Mouse (Mus musculus) c-Kit-negative CD71-positive TER-119-positive erythroid progenitor cells, embryonic 14.5 days (primary cell): ENCODE measurements at regions not wholly inside any gene's neighbourhood (a gene's known extent, or its start where the extent isn't known, plus 50 kb on each side); places are given as distances from the start of the nearest gene placed in this dataset.

ENCODE experiments used
- DNase-seq: peaks from one replicate; pipeline ENCODE4 v3.0.0-alpha.2; 2013; ENCODE audit warnings: low read depth, low spot score

- no peak for DNase-seq
Measured at GRCm38 (mm10) chr6:103312149-103312548, 198.2 kb upstream of the Chl1 start.

GRCm38 (mm10) chr6:103312935-103313334 is 197.5 kb upstream of the Chl1 start:
- DNase-seq, result no peak

GRCm38 (mm10) chr6:103318081-103318480 is 192.3 kb upstream of the Chl1 start:
- DNase-seq, result no peak

DNA sequence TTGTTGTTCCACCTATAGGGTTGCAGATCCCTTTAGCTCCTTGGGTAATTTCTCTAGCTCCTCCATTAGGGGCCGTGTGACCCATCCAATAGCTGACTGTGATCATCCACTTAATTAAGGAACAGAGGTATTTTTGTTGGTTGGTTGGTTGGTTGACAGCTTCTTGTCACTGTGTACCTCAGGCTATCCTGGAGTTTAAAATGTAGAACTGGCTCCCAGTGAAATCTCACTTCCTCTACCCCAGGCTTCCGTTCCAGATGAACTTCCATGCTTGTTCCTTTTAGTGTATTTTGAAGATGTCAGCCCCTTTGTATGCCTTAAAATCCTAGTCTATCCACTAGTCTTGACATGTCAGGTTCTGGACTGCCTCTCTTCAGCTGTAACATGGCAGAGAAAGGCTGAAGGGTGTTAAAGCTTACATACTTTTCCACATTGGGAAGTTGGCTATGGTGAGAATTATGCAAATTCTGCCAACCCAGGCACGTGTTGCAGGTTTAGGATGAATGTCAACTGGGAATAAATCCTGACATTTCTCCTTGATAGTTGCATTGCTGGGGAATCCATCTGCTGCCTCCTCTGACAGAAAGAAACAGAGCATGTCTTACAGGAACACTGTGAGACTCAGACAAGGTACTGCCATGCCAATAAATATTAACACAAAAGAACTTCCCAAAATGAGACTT is 191.6 kb upstream of the Chl1 start:
- DNase-seq, result no peak

- no peak for DNase-seq
Measured at GRCm38 (mm10) chr6:103319964-103320363, 190.4 kb upstream of the Chl1 start.

- DNase-seq, result no peak
Measured at GRCm38 (mm10) chr6:103320550-103320949, 189.8 kb upstream of the Chl1 start.

GRCm38 (mm10) chr6:103321058-103321457 is 189.3 kb upstream of the Chl1 start:
- no peak for DNase-seq

GRCm38 (mm10) chr6:103322442-103322841 is 187.9 kb upstream of the Chl1 start:
- no peak for DNase-seq

GRCm38 (mm10) chr6:103335683-103336082 is 174.7 kb upstream of the Chl1 start:
- no peak for DNase-seq

DNA sequence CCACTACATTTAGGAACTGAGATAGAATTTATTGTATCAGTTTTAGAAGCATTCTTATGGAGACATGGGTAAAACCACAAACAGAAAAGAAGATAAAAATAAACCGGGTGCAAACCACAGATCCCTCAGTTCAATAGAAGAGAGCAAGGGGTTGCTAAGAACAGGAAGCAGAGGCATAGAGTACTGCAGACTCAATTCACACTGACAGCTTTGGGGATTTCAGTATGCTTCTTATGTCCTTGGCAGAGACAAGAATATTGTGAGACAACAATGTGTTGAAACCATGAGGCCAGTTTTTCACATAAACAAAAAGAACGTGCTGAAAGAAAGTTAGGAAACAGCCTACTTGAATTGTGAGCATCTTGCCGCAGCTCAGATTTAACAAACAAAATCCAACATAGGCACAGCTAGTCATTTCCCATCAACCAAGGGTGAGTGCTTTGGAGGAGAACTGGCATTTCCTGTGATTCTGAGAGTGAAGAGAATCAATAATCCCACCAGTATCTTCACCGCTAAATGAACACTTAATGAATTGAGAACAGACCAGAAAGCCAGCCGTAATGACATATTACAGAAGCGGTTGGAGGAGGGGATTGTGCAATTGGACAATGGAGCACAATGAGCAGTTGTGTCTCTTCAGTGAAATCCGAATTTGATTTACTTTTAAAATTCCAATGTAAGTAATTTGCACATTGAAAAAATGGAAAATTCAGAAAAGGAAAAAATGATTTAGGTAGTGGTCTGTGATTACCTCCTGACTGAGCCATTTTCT is 170.2 kb upstream of the Chl1 start:
- DNase-seq, result no peak

- DNase-seq, result no peak
Measured at GRCm38 (mm10) chr6:103343515-103343914, 166.9 kb upstream of the Chl1 start.

GRCm38 (mm10) chr6:103344413-103344812 is 166.0 kb upstream of the Chl1 start:
- DNase-seq, result no peak

DNA sequence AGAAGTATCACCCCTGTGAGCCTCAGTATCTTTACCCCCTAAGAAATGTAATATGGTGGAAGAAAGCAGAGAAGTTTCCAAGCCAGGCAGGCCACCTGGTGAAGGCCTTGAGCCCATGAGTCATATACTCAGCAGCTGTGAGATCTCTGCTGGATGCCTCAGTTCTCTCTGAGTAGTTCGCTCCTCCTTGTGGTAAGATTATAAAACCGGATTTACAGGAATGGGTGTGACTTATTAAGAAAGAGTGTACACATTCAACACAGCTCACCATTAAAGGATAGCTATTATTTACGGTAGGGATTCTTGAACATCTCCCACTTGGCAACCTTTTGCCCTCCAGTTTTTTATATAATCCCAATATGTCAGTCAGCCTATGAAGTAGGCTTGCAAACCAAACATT is 165.2 kb upstream of the Chl1 start:
- DNase-seq, result no peak

DNA sequence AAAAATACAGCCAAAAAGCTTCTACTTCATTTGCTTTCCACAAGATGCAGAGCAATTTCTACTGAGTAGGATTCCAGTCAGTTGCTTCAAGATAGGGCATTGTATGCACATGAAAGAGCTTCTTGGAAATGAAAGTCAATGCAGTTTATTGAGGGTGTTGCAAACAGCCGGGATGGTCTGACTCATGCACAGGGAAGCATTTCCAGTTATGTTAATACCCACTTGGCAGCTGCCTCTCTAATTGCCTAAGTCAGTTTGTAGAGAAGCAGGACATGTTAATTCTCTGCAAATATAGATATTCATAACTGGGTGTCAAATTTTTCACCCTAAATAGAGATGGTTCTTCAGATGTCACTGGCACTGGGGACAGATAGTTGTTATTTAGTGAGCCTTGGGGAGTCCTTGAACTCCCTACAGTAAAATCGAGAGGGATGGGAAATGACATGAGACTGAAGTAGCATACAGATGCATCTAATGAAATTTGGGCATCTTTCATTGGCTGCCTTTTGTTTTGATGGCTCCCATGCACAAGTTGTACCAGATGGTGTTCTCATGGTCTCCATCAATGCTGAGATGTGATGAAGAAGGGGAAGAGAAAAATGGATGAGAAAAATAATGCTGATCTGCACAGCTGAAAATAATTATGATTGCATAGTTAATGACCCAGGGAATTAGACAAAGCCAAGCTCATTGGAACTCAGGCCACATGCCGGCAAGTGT is 157.8 kb upstream of the Chl1 start:
- no peak for DNase-seq

DNA sequence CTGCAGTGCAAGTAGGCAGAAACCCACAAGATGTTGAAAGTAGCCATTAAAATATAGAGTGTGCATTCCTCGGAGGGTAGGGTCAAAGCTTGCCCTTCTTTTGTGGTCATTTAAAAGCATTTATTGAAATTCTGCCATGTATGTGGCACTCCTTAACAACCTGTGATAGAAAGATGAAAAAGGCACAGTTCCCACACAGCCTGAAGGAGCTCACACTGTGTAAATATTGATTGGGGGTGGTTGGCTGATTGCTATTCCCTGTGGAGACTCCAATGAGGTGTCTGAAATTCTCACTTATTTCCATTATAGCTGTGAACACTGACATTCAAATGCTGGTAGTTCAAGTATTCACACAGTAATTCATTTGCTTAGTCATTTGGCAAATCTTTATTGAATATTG is 157.0 kb upstream of the Chl1 start:
- DNase-seq, result no peak

DNA sequence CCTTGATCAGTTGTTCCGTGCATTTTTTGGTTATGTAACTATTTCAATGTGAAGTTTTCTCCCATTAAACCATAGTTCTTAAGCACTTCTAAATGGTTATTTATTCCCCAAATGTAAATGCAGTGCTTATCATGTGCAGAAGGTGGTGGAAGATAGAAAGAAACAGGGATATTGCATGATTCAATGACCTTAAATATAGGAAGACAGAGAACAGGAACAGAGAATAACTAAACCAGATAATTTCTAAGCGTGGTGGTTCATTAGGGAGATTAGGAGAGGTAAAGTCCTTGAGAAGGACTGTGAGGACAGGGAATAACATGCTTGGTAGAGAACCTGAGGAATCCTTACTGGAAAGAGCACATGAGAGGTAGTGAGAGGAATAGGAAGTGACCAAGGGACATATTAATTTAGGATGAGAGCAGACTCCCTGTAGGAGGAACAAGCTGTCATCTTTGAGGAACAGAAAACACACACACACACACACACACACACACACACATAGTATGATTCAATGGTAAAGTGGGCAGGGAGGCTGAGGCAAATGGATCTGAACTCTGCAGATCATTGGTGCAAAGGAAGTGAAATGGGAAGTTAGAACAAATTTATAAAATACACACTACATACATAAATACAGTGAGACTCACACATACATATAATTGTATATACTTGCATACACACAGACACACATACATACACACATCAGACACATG is 143.4 kb upstream of the Chl1 start:
- DNase-seq, result no peak

DNA sequence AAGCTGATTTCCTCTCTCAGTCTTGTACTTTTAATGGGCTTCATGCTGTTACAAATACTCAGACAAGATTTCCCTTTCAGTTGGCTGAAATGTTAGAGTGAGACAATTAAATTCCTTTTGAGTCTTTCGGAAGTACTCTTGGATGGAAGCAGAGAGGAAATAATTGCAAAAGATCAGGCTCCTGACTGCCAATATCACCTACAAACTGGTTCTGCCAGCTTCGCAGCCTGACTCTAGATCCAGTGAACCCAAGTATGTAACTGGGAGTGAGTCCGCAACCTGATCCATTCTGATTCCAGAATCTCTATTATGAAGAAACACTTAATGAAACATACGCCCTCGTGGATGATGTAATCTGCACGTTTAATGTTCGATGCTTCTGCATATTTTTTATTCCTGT is 135.4 kb upstream of the Chl1 start:
- no peak for DNase-seq

- no peak for DNase-seq
Measured at GRCm38 (mm10) chr6:103377277-103377676, 133.1 kb upstream of the Chl1 start.

DNA sequence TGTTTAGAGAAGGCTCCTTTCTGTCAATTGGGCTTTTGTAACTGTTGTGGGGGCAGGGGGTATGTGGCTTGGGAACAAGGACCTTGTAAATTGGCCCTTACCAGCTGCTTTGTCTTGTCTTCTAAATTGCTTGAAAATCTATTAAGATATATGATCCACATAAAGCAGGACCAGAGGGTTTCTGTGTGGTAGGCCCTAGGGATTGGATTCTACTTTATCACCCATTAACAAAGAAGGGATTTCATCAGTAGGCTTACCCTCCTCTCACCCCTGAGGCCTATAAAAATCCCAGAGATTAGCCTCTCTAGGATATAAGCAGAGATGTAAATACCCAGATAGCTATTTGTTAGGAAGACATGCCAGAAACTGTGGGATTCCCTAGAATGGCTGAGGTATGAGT is 132.3 kb upstream of the Chl1 start:
- no peak for DNase-seq

DNA sequence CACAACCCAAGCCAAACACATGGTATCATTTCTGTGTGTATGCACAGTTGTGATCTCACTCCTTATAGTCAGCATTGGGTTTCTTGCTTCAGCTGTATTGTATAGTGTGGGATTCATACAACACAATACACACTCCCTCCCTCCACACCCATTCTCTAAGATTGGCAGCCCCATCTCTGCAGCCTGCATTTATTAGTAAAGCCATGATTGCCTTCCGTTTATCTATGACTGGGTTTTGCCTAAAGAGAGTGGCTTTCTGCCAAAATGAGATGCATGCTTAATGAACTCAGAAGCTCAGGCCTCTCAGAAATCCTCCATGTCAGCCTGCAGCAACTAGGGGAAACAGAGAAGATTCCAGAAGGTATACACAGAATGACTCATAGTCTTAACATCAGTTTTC is 129.4 kb upstream of the Chl1 start:
- no peak for DNase-seq

DNA sequence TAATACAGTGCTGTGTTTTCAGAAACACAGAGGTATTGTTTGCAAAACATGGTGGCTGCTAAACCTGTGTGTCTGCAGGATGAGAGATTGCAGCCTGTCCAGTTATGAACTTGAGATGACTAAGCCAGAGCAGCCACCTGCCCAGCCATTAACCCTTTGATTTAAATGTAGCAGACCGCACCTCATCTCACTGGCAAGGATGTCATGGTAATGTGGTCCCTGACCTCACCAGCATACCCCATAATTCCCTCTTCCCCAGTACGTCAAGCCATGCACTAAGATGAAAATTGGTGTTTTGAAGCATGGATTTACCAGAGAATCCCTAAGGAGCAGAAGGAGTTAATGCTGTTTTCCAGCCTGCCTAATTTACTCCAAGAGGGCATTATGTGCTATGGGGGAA is 128.5 kb upstream of the Chl1 start:
- no peak for DNase-seq

DNA sequence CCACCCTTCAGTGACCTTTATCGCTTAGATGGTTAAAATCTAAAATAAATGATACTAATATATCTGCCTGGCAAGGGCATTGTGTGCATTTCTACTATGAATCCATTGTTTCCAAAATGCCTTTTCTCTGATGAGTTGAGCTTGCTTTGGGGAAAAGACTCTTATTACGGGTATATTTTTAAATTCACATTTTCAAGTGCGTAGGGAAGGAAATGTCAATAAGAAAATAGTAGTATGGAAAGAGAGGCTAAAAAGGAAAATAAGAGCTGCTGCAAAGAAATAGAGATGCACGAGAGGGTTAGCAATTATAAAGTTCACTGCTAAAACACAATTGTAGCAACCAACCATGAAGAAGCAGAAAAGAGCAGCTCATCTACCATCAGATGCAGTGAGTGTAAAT is 123.8 kb upstream of the Chl1 start:
- DNase-seq, result no peak
